Mouse (Mus musculus): ENCODE measurements at regions not wholly inside any gene's neighbourhood (a gene's known extent, or its start where the extent isn't known, plus 50 kb on each side); places are given as distances from the start of the nearest gene placed in this dataset.

GRCm38 (mm10) chr1:177608551-177609020, 121.0 kb upstream of the 1700016C15Rik start:
- TF ChIP-seq POLR2A (IDR thresholded peaks at IDR 0.05; ENCODE audit: insufficient read length, low read depth) (no peak), E2F4 (IDR thresholded peaks at IDR 0.05; ENCODE audit: insufficient read depth) (no peak), CEBPB (IDR thresholded peaks at IDR 0.05; ENCODE audit: insufficient read depth, poor library complexity, severe bottlenecking) (no peak)
